Mouse (Mus musculus): Measurements from ENCODE around the gene Ccnd3.

DNA sequence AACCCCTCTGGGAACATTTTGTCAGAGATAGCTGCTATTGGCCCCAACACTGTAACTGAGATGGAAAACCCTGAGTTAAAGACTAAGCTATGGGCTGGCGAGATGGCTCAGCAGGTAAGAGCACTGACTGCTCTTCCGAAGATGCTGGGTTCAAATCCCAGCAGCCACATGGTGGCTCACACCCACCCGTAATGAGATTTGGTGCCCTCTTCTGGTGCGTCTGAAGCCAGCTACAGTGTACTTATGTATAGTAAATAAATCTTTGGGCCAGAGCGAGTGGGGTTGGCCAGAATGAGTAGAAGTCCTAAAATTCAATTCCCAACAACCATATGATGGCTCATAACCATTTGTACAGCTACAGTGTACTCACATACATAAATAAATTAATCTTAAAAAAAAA is 101.4 kb downstream of the Ccnd3 start:
- TF ChIP-seq POLR2A (IDR thresholded peaks at IDR 0.05; ENCODE audit: insufficient read depth, low read length): no peak
- peak; percentile 58 for TF ChIP-seq CTCF (IDR thresholded peaks at IDR 0.05; ENCODE audit: low read depth, low read length)
